Mouse (Mus musculus): ENCODE measurements at regions not wholly inside any gene's neighbourhood (a gene's known extent, or its start where the extent isn't known, plus 50 kb on each side); places are given as distances from the start of the nearest gene placed in this dataset.

GRCm38 (mm10) chr7:138639541-138639940, 206.3 kb upstream of the Ppp2r2d start:
- TF ChIP-seq CTCF (IDR thresholded peaks at IDR 0.05; ENCODE audit: low read depth) (no peak), EP300 (IDR thresholded peaks at IDR 0.05; ENCODE audit: low read depth) (no peak)

Data from heart, postnatal 0 days (tissue).